25 mouse cellular contexts compared by ENCODE assay signal in genomic region chr3:98258723-98259122, GRCm38 (mm10). TPM values are rescaled to one million over a fixed set of nuclear protein-coding genes. Genes with fewer than 3 reads are reported as not detected.
A peak's percentile ranks its signal among the peaks of the same experiment; 100 is the strongest.
DNase-seq lines count a peak whose midpoint lies in the region; ATAC-seq and TF ChIP-seq lines count a peak whose summit lies in the region.
"Had no signal": no experiment of that assay in that cellular context is flagged by ENCODE, and none has a peak within 500 bp of the region (broad histone marks: within the 10 kb centered on the region; RNA-seq: fewer than 3 reads in every experiment).

No protein-coding gene starts in this region.

- H3K9me3 ChIP-seq in forebrain, postnatal 0 days (ENCODE audit: low read length), result no peaks in the 10 kb centered on the region
- H3K9me3 ChIP-seq in forebrain, embryonic 13.5 days (replicated peaks), result no peaks in the 10 kb centered on the region
- H3K9me3 ChIP-seq: heart, embryonic 13.5 days; hindbrain, embryonic 15.5 days; kidney, embryonic 15.5 days had no signal

- no peak overlapping the region for H3K4me2 ChIP-seq in forebrain, postnatal 0 days (ENCODE audit: low read depth)
- no peak overlapping the region for H3K4me2 ChIP-seq in forebrain, embryonic 13.5 days
- H3K4me2 ChIP-seq: heart, embryonic 13.5 days; hindbrain, embryonic 15.5 days; kidney, embryonic 15.5 days; liver, embryonic 11.5 days; midbrain, embryonic 11.5 days had no signal

- no peaks in the 10 kb centered on the region for H3K36me3 ChIP-seq in forebrain, postnatal 0 days (ENCODE audit: insufficient read depth)
- no peaks in the 10 kb centered on the region for H3K36me3 ChIP-seq in forebrain, embryonic 13.5 days (ENCODE audit: poor library complexity, severe bottlenecking)
- no peaks in the 10 kb centered on the region for H3K36me3 ChIP-seq in small intestine, adult 2 months (ENCODE audit: control insufficient read depth, insufficient read depth, low read length)
- H3K36me3 ChIP-seq: heart, embryonic 13.5 days; hindbrain, embryonic 15.5 days; kidney, embryonic 15.5 days had no signal

- 0 out of 2 replicates have a peak overlapping the region, but pooled peaks have one; percentile 21 for H3K27ac ChIP-seq in forebrain, postnatal 0 days (ENCODE audit: low read depth, low read length)
- no peak overlapping the region for H3K27ac ChIP-seq in forebrain, embryonic 13.5 days
- peak overlapping the region; percentile 24; the same call in 1 of the 2 replicates for H3K27ac ChIP-seq in left cerebral cortex, adult 2 months
- H3K27ac ChIP-seq in small intestine, adult 2 months (ENCODE audit: insufficient read depth, low read depth, low read length), result 0 out of 2 replicates have a peak overlapping the region, but pooled peaks have one; percentile 37
- H3K27ac ChIP-seq: heart, adult 2 months; heart, embryonic 13.5 days; hindbrain, embryonic 15.5 days had no signal

- no peak for TF ChIP-seq CTCF in forebrain, postnatal 0 days (IDR thresholded peaks at IDR 0.05; ENCODE audit: low read depth)
- TF ChIP-seq CTCF in left cerebral cortex, adult 2 months (IDR thresholded peaks at IDR 0.05), result no peak
- no peak for TF ChIP-seq CTCF in small intestine, adult 2 months (IDR thresholded peaks at IDR 0.05; ENCODE audit: extremely low read depth, insufficient read length, insufficient replicate concordance, low read depth, low read length)

- TF ChIP-seq POLR2A in small intestine, adult 2 months (IDR thresholded peaks at IDR 0.05; ENCODE audit: low read depth, low read length), result no peak

- intact Hi-C loops in left cerebral cortex, adult 2 months (cut with DNase I), result no loop called here
- intact Hi-C loops in left cerebral cortex, postnatal 25 days (cut with DNase I), result no loop called here
- intact Hi-C loops in heart, postnatal 25 days (cut with DNase I), result no loop called here

- no peaks in the 10 kb centered on the region for H3K27me3 ChIP-seq in forebrain, postnatal 0 days (ENCODE audit: insufficient read depth, low read length)
- no peaks in the 10 kb centered on the region for H3K27me3 ChIP-seq in forebrain, embryonic 13.5 days
- no peaks in the 10 kb centered on the region for H3K27me3 ChIP-seq in small intestine, adult 2 months (ENCODE audit: control insufficient read depth, insufficient read depth, low read length)
- H3K27me3 ChIP-seq: heart, embryonic 13.5 days; hindbrain, embryonic 15.5 days; kidney, embryonic 15.5 days had no signal

- WGBS in forebrain, postnatal 0 days, result 85% methylated on average over 4 of the region's 4 CpGs
- 90% methylated on average over 4 of the region's 4 CpGs for WGBS in forebrain, embryonic 13.5 days
- 86% methylated on average over 4 of the region's 4 CpGs for WGBS in small intestine, adult 2 months

- H3K9ac ChIP-seq in forebrain, postnatal 0 days, result no peak overlapping the region
- H3K9ac ChIP-seq in forebrain, embryonic 13.5 days, result no peak overlapping the region
- H3K9ac ChIP-seq: heart, embryonic 13.5 days; hindbrain, embryonic 15.5 days; kidney, embryonic 15.5 days; liver, postnatal 0 days had no signal

- no peak overlapping the region for H3K4me3 ChIP-seq in forebrain, postnatal 0 days (ENCODE audit: low read depth, low read length)
- no peak overlapping the region for H3K4me3 ChIP-seq in forebrain, embryonic 13.5 days
- H3K4me3 ChIP-seq in left cerebral cortex, adult 2 months, result no peak overlapping the region
- H3K4me3 ChIP-seq in small intestine, adult 2 months (ENCODE audit: low read depth, low read length), result no peak overlapping the region
- H3K4me3 ChIP-seq: heart, adult 2 months; heart, embryonic 13.5 days; hindbrain, embryonic 15.5 days; kidney, embryonic 15.5 days had no signal

- DNase-seq in forebrain, postnatal 0 days, result no peak
- DNase-seq in left cerebral cortex, adult 2 months (ENCODE audit: extremely low spot score in 1 of 2, low spot score in 2 of 2), result no peak
- no peak for DNase-seq in left cerebral cortex, postnatal 25 days (ENCODE audit: low spot score in 2 of 2)
- no peak for DNase-seq in adrenal gland, postnatal 14 days
- DNase-seq in heart, postnatal 25 days (ENCODE audit: low spot score), result no peak
- DNase-seq: adrenal gland, postnatal 36 days; gastrocnemius, postnatal 14 days; kidney, adult 11 months; liver, postnatal 0 days; thymus, postnatal 25 days had no signal

- no peaks in the 10 kb centered on the region for H3K4me1 ChIP-seq in forebrain, postnatal 0 days (ENCODE audit: insufficient read depth)
- no peaks in the 10 kb centered on the region for H3K4me1 ChIP-seq in forebrain, embryonic 13.5 days
- H3K4me1 ChIP-seq in small intestine, adult 2 months (ENCODE audit: control insufficient read depth, insufficient read depth, insufficient read length, low read length), result peaks cover 12% of the 10 kb centered on the region; the same call in 1 of the 2 replicates
- H3K4me1 ChIP-seq: hindbrain, embryonic 15.5 days had no signal

- no peak for ATAC-seq in forebrain, postnatal 0 days
- no peak for ATAC-seq in forebrain, embryonic 13.5 days
- ATAC-seq in granulocyte monocyte progenitor cell, adult 5-6 weeks (replicated peaks; ENCODE audit: poor library complexity, severe bottlenecking), result peak; percentile 61; the same call in 1 of the 2 replicates
- ATAC-seq: liver, postnatal 0 days had no signal

RNA-seq across cellular contexts. Expression of gene Hmgcs2, which starts 21.5 kb away (rescaled TPM):
- 22.5 and 26.9 TPM in 2 replicates for total RNA-seq in forebrain, postnatal 0 days (2014; rRNA removed)
- polyA plus RNA-seq in forebrain, postnatal 0 days (2015; fragmentation: Nextera tagmentation; extraction: Ambion mirVana), result 30.0 and 33.6 TPM in 2 replicates
- 2.0 and 2.4 TPM in 2 replicates for polyA plus RNA-seq in forebrain, embryonic 13.5 days (2015; fragmentation: Nextera tagmentation; extraction: Ambion mirVana)
- 1 to 10 TPM; 6.3 to 6.4 TPM for total RNA-seq in left cerebral cortex, adult 2 months (2021)
- total RNA-seq in left cerebral cortex, postnatal 25 days (2021), result 10 to 100 TPM in 1 of 2 experiments, 1 to 10 TPM in 1; 7.5 to 10.5 TPM
- total RNA-seq in granulocyte monocyte progenitor cell, adult 5-6 weeks (2014; fragmentation: Nextera tagmentation), result 0.17 TPM in 1 of 2 replicates, not detected in the other
- not detected in 2 replicates for total RNA-seq in granulocyte monocyte progenitor cell, adult 5-6 weeks (2017)
- 4.2 and 5.1 TPM in 2 replicates for polyA plus RNA-seq in small intestine, adult 2 months (2012; rRNA removed)
- total RNA-seq in adrenal gland, postnatal 14 days (2021), result 33.0 and 171 TPM in 2 replicates
- 10 to 100 TPM; 12.7 to 14.3 TPM for total RNA-seq in heart, postnatal 25 days (2021)

RNA-seq across cellular contexts. Expression of gene Reg4, which starts 36.8 kb away (rescaled TPM):
- total RNA-seq in forebrain, postnatal 0 days (2014; rRNA removed), result not detected in 2 replicates
- polyA plus RNA-seq in forebrain, postnatal 0 days (2015; fragmentation: Nextera tagmentation; extraction: Ambion mirVana), result not detected in 2 replicates
- not detected in 2 replicates for polyA plus RNA-seq in forebrain, embryonic 13.5 days (2015; fragmentation: Nextera tagmentation; extraction: Ambion mirVana)
- not detected for total RNA-seq in left cerebral cortex, adult 2 months (2021)
- total RNA-seq in left cerebral cortex, postnatal 25 days (2021), result not detected
- total RNA-seq in granulocyte monocyte progenitor cell, adult 5-6 weeks (2014; fragmentation: Nextera tagmentation), result not detected in 2 replicates
- not detected in 2 replicates for total RNA-seq in granulocyte monocyte progenitor cell, adult 5-6 weeks (2017)
- 30.1 and 67.3 TPM in 2 replicates for polyA plus RNA-seq in small intestine, adult 2 months (2012; rRNA removed)
- total RNA-seq in adrenal gland, postnatal 14 days (2021), result not detected in 2 replicates
- not detected for total RNA-seq in heart, postnatal 25 days (2021)
- total RNA-seq: adrenal gland, postnatal 36 days; gastrocnemius, postnatal 14 days; heart, adult 2 months; heart, postnatal 36 days; left cerebral cortex, adult 8-10 months; midbrain, postnatal 0 days had no signal
- polyA plus RNA-seq: frontal cortex, adult 2 months; heart, adult 2 months; heart, embryonic 13.5 days; hindbrain, embryonic 15.5 days; limb, embryonic 11.5 days; liver, postnatal 0 days; midbrain, embryonic 11.5 days; midbrain, postnatal 0 days; neural tube, embryonic 14.5 days had no signal

Comparison
In these comparisons a context has a peak if more than half of its experiments do, and no peak if none do; other contexts are left out.
1. RNA of gene Hmgcs2, which starts 21.5 kb away (total RNA-seq): 33.0 to 171 TPM in adrenal gland, postnatal 14 days, 22.5 to 26.9 TPM in forebrain, postnatal 0 days, 12.7 to 14.3 TPM in heart, postnatal 25 days, 7.5 to 10.5 TPM in left cerebral cortex, postnatal 25 days and 6.3 to 6.4 TPM in left cerebral cortex, adult 2 months; 0.17 TPM in granulocyte monocyte progenitor cell, adult 5-6 weeks; every median in the first group is over 4 times any median in the second.